Mouse (Mus musculus) embryonic facial prominence, embryonic 12.5 days (tissue): ENCODE data around the gene Arvcf. TPM values are rescaled to one million over a fixed set of nuclear protein-coding genes. Genes with fewer than 3 reads are reported as not detected.

Experiments
- ATAC-seq: fragments of 200-750 bp; cut with Nextera tagmentation; 2 replicates; pipeline ENCODE4 v1.8.0; 2017; ENCODE audit not compliant: insufficient number of reproducible peaks, insufficient read depth, low FRiP score, low TSS enrichment
- H3K27ac ChIP-seq: fragments of 300-500 bp; sonication (generic); 2 replicates; pipeline ENCODE4 v1.5.1; 2016; ENCODE audit warnings: mild to moderate bottlenecking
- H3K27me3 ChIP-seq: fragments of 300-500 bp; sonication (generic); 2 replicates; pipeline ENCODE4 v1.6.1; 2016; ENCODE audit warnings: mild to moderate bottlenecking, moderate library complexity
- H3K36me3 ChIP-seq: fragments of 300-500 bp; sonication (generic); 2 replicates; pipeline ENCODE4 v1.6.1; 2016; ENCODE audit warnings: mild to moderate bottlenecking
- H3K4me1 ChIP-seq: fragments of 300-500 bp; sonication (generic); 2 replicates; pipeline ENCODE4 v1.6.1; 2016
- H3K4me2 ChIP-seq: fragments of 300-500 bp; sonication (generic); replicated peaks from 2 replicates; pipeline ENCODE4 v1.6.1; 2016; ENCODE audit warnings: mild to moderate bottlenecking, moderate library complexity
- H3K4me3 ChIP-seq: fragments of 300-500 bp; sonication (generic); 2 replicates; pipeline ENCODE4 v1.5.1; 2016; ENCODE audit warnings: mild to moderate bottlenecking
- H3K9ac ChIP-seq: fragments of 300-500 bp; sonication (generic); 2 replicates; pipeline ENCODE4 v1.6.1; 2016; ENCODE audit warnings: mild to moderate bottlenecking, moderate library complexity
- H3K9me3 ChIP-seq: fragments of 300-500 bp; sonication (generic); 2 replicates; pipeline ENCODE4 v1.6.1; 2016; ENCODE audit warnings: mild to moderate bottlenecking, moderate library complexity
- WGBS: fragments of 180-500 bp; shearing (Covaris S2); methylation state at CpG from one replicate; pipeline ENCODE4 v1.1.7; 2016; 5-methylcytosine and 5-hydroxymethylcytosine counted together
- polyA plus RNA-seq: library from polyadenylated mRNA; unstranded; fragments of >200 nt; fragmentation: Nextera tagmentation; extraction: Ambion mirVana; gene quantifications from 2 replicates; pipeline ENCODE4 v1.2.1, GENCODE M21; 2016

Gene Arvcf
- polyA plus RNA-seq, 1 experiment from 2014 or later: 44.4 TPM

DNA sequence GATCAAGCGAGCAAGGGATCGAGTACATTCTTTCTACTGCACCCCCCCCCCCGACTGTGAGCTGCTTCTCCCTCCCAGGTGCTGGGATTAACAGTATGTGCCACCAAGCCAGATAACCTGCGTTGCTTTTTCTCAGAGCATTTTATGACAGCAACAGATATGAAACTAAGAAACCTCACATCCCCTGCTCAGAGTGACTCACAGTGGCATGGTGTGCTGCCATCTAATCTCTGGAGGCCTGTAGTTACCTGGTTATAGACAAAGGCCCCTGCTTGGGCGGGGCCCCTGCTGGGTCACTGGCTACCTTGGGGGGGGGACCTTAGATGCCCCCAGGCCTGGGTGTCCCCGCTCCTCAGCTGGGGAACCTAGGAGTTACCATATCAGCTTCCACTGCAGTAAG is 10.0 kb downstream of the Arvcf start:
- no peak overlapping the region for H3K4me3 ChIP-seq
- no peaks in the 10 kb centered on the region for H3K36me3 ChIP-seq
- H3K27me3 ChIP-seq: no peaks in the 10 kb centered on the region
- no peak overlapping the region for H3K27ac ChIP-seq
- no peaks in the 10 kb centered on the region for H3K4me1 ChIP-seq
- H3K4me2 ChIP-seq: no peak overlapping the region
- ATAC-seq: no peak
- no peaks in the 10 kb centered on the region for H3K9me3 ChIP-seq
- 84% methylated on average over 6 of the region's 6 CpGs for WGBS
- no peak overlapping the region for H3K9ac ChIP-seq

DNA sequence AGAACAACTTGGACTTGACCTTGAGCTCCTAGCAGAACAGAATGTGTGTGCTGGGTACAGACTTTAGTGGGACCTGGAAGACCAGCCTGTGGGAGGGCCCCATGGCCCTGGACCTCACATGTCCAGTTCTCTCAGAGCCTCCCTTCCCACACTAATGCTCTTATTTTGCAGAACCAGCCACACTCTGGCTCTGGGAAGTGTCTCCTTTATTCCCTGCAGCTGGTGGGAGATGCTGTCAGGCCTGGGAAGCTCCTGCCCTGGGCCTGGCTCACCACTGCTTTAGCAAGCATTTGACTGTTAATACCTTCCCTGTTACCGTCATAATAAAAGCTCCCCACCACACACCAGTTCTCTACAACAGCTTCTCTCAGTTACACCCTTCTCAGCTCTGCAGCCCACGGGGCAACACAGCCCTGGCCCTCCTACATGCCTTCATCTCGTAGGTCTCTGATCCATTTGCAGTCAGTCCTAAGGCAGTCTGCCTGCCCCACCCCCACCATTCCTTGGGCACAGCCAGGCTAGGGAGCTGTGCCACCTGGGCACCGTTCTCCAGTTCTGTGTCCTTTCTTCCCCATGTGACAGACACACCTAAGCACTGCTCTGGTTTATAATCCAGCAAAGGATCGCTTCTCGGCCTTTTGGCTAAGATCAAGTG is 12.3 kb downstream of the Arvcf start:
- Histone ChIP-seq H3K4me2 (no peak overlapping the region), H3K27ac (no peak overlapping the region), H3K4me3 (no peak overlapping the region), H3K27me3 (no peaks in the 10 kb centered on the region), H3K9ac (no peak overlapping the region), H3K9me3 (no peaks in the 10 kb centered on the region), H3K36me3 (no peaks in the 10 kb centered on the region), H3K4me1 (no peaks in the 10 kb centered on the region)
- no peak for ATAC-seq
- WGBS: 72% methylated on average over 6 of the region's 6 CpGs

- no peak overlapping the region for H3K9ac ChIP-seq
- H3K9me3 ChIP-seq: no peaks in the 10 kb centered on the region
- H3K4me1 ChIP-seq: no peaks in the 10 kb centered on the region
- no peaks in the 10 kb centered on the region for H3K27me3 ChIP-seq
- no peak overlapping the region for H3K4me2 ChIP-seq
- H3K4me3 ChIP-seq: no peak overlapping the region
- ATAC-seq: no peak
- no peak overlapping the region for H3K27ac ChIP-seq
- no peaks in the 10 kb centered on the region for H3K36me3 ChIP-seq
- 75% methylated on average over 8 of the region's 8 CpGs for WGBS
Measured at GRCm38 (mm10) chr16:18362948-18363347, 15.0 kb downstream of the Arvcf start.

DNA sequence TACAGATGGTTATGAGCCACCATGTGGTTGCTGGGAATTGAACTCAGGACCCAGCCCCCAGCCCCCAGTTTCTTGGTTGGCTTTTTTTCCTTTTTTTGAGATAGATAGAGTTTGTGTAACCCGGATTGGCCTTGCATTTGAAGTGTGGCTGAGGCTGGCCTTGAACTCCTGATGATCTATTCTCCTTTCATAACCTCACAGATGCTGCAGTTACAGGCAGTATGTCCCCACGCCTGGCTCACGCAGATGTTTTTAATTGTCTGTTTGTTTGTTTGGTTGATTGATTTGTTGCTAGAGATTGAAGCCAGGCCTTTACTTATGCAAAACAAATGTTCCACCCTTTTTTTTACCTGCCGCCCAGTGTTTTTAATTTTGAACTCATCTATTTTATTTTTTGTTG is 18.9 kb downstream of the Arvcf start:
- no peaks in the 10 kb centered on the region for H3K9me3 ChIP-seq
- WGBS: 60% methylated on average over 4 of the region's 4 CpGs
- no peaks in the 10 kb centered on the region for H3K36me3 ChIP-seq
- H3K4me3 ChIP-seq: no peak overlapping the region
- H3K9ac ChIP-seq: no peak overlapping the region
- H3K4me1 ChIP-seq: no peaks in the 10 kb centered on the region
- no peak overlapping the region for H3K27ac ChIP-seq
- H3K27me3 ChIP-seq: no peaks in the 10 kb centered on the region
- H3K4me2 ChIP-seq: no peak overlapping the region
- no peak for ATAC-seq

GRCm38 (mm10) chr16:18370197-18370596 is 22.2 kb downstream of the Arvcf start:
- no peaks in the 10 kb centered on the region for H3K9me3 ChIP-seq
- no peak overlapping the region for H3K4me3 ChIP-seq
- no peak for ATAC-seq
- 91% methylated on average over 3 of the region's 3 CpGs for WGBS
- H3K4me1 ChIP-seq: no peaks in the 10 kb centered on the region
- H3K9ac ChIP-seq: no peak overlapping the region
- no peak overlapping the region for H3K27ac ChIP-seq
- H3K27me3 ChIP-seq: no peaks in the 10 kb centered on the region
- H3K4me2 ChIP-seq: no peak overlapping the region
- H3K36me3 ChIP-seq: no peaks in the 10 kb centered on the region

GRCm38 (mm10) chr16:18373632-18374031 is 25.6 kb downstream of the Arvcf start:
- Histone ChIP-seq H3K36me3 (no peaks in the 10 kb centered on the region), H3K9me3 (no peaks in the 10 kb centered on the region), H3K9ac (no peak overlapping the region), H3K4me1 (peaks cover 4% of the 10 kb centered on the region; the same call in 1 of the 2 replicates), H3K27me3 (no peaks in the 10 kb centered on the region), H3K27ac (no peak overlapping the region), H3K4me3 (no peak overlapping the region), H3K4me2 (no peak overlapping the region)
- no peak for ATAC-seq
- 93% methylated on average over 4 of the region's 4 CpGs for WGBS

- ATAC-seq: no peak
- WGBS: 76% methylated on average over 7 of the region's 7 CpGs
- Histone ChIP-seq H3K4me1 (peaks cover 17% of the 10 kb centered on the region), H3K4me3 (no peak overlapping the region), H3K27me3 (no peaks in the 10 kb centered on the region), H3K36me3 (no peaks in the 10 kb centered on the region), H3K9ac (no peak overlapping the region), H3K9me3 (no peaks in the 10 kb centered on the region), H3K27ac (no peak overlapping the region), H3K4me2 (no peak overlapping the region)
Measured at GRCm38 (mm10) chr16:18376297-18376954, 28.4 kb downstream of the Arvcf start.

DNA sequence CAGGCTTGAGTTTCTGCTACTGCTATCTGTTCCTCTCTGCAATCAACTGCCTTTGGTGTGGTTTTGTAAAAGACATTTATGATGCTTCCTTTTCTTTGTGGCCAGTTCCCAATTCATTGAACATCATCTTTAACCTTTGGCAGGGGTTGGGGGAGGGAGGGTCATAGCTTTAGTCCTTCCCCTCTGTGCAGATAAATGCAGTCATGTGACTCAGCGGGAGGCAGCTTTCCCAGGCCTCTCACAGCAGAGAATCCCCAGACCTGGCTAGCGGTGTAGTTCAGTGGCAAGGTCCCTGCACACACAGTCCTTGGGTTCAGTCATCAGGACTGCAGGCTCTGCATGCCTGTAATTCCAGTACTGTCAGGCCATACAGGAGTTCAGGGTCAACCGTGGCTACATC is 29.2 kb downstream of the Arvcf start:
- H3K9me3 ChIP-seq: no peaks in the 10 kb centered on the region
- peaks cover 25% of the 10 kb centered on the region for H3K4me1 ChIP-seq
- H3K36me3 ChIP-seq: no peaks in the 10 kb centered on the region
- H3K27ac ChIP-seq: no peak overlapping the region
- H3K4me2 ChIP-seq: no peak overlapping the region
- H3K4me3 ChIP-seq: no peak overlapping the region
- H3K9ac ChIP-seq: no peak overlapping the region
- no peaks in the 10 kb centered on the region for H3K27me3 ChIP-seq
- no peak for ATAC-seq
- 30% methylated on average over 3 of the region's 3 CpGs for WGBS

GRCm38 (mm10) chr16:18378489-18378888 is 30.5 kb downstream of the Arvcf start:
- Histone ChIP-seq H3K9ac (no peak overlapping the region), H3K9me3 (no peaks in the 10 kb centered on the region), H3K4me1 (peaks cover 31% of the 10 kb centered on the region), H3K27ac (no peak overlapping the region), H3K36me3 (no peaks in the 10 kb centered on the region), H3K4me2 (no peak overlapping the region), H3K4me3 (no peak overlapping the region), H3K27me3 (no peaks in the 10 kb centered on the region)
- 37% methylated on average over 1 of the region's 1 CpGs for WGBS
- no peak for ATAC-seq

DNA sequence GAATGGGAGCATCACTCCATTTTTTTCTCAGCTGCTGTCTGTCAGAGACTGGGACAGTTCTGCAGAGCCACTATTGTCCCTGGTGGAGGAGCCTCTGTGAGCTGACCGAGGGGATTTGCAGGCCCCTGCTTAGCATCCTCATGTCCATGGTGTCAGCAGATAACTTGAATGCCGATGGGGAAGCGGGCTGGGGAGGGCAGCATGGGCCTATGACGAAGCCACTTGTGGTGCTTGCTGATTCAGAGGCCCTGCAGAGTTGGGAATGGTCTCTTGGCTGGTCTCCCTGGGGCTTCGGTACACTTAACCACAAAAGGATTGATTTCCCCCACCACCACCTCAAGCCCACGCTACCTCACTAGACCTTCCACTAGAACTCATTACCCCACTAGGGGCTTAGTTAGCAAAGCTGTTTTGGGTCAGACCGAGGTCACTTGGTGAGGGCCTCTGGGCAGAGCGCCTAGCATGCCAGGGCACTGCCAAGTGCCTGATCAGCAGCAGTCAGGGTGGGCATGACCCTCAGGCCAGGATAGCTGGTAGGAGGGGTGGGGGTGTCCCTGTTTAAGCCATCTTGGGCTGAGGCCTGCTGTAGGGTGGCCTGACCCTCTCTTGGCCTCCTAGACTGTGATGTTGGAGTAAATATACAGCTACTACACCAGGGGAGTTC is 31.5 kb downstream of the Arvcf start:
- Histone ChIP-seq H3K9me3 (no peaks in the 10 kb centered on the region), H3K9ac (no peak overlapping the region), H3K4me3 (no peak overlapping the region), H3K4me1 (peaks cover 31% of the 10 kb centered on the region), H3K36me3 (no peaks in the 10 kb centered on the region), H3K27ac (peak overlapping the region; percentile 25; the same call in 1 of the 2 replicates), H3K27me3 (no peaks in the 10 kb centered on the region), H3K4me2 (no peak overlapping the region)
- no peak for ATAC-seq
- 73% methylated on average over 8 of the region's 8 CpGs for WGBS

GRCm38 (mm10) chr16:18380495-18381063 is 32.6 kb downstream of the Arvcf start:
- Histone ChIP-seq H3K27me3 (no peaks in the 10 kb centered on the region), H3K36me3 (no peaks in the 10 kb centered on the region), H3K9me3 (no peaks in the 10 kb centered on the region), H3K9ac (no peak overlapping the region), H3K27ac (peak overlapping the region; percentile 79; the same call in 1 of the 2 replicates), H3K4me3 (no peak overlapping the region), H3K4me2 (no peak overlapping the region), H3K4me1 (peaks cover 31% of the 10 kb centered on the region)
- ATAC-seq: peak; percentile 8; the same call in 1 of the 2 replicates
- WGBS: 31% methylated on average over 6 of the region's 6 CpGs
